Mouse (Mus musculus): Measurements from ENCODE around the gene Tbc1d25. TPM values are rescaled to one million over a fixed set of nuclear protein-coding genes. Genes with fewer than 3 reads are reported as not detected.

Tbc1d25 gene
- 1 to 10 TPM; 4.1 to 4.2 TPM for total RNA-seq (2021)
- long read RNA-seq, experiment 1, transcript Tbc1d25-201 (6 exons, 2,648 nt), result major isoform, 9 of 9 reads
- long read RNA-seq, experiment 1, partial matches to known transcripts, result 0 of 9 reads
- long read RNA-seq, experiment 1, other reads (novel, unspliced or antisense), result 0 of 9 reads
- long read RNA-seq, experiment 2, transcript Tbc1d25-201 (6 exons, 2,648 nt), result major isoform, 5 of 7 reads
- long read RNA-seq, experiment 2, partial matches to known transcripts, result 0 of 7 reads
- long read RNA-seq, experiment 2, other reads (novel, unspliced or antisense), result 1 of 7 reads

DNA sequence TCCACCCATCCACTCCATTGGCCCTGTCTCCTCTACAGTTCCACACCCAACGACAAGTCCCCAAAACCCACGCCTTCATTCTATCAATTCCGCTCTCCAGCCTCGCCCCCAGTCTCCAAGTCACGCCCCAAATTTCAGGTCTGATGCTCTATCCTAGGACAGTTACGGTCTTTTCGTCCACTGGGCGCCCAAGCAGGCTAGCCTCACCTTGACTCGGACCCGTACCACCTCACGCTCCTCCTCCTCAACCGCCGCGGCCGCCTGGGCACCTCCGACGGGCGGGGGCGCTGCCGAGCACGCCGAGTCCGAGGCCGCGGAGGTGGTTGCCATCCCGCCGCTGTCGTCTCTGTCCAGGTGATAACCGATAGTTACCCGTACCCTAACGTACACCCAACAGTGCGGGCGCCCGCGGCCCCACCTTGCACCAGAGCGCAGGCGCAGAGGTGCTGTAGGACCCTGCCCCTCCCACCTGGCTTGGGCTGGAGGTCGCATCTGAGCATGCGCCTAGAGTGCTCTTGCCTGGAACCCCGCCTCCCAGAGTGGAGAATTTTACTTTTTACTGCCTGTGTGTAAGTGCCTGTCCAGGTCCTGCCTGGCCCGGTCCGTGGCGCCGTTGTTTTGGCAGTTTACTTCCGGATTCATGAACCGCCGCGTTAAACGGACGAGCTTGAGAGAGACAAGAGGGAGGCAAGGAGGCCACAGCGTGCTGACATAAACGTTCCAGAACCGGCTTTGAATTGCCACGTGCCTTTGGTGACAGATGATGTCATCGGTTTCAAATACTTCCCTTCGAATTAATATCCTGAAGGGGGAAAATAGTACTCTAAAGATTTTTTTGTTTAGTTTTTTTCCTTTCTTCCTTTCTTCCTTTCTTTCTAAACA is at the start of gene Tbc1d25:
TSS of gene Tbc1d25 (minus strand) at position 678 of the 882 bp plus-strand sequence.
- intact Hi-C loops (cut with DNase I), result no loop called here
- peak; percentile 81 to 85 for DNase-seq

DNA sequence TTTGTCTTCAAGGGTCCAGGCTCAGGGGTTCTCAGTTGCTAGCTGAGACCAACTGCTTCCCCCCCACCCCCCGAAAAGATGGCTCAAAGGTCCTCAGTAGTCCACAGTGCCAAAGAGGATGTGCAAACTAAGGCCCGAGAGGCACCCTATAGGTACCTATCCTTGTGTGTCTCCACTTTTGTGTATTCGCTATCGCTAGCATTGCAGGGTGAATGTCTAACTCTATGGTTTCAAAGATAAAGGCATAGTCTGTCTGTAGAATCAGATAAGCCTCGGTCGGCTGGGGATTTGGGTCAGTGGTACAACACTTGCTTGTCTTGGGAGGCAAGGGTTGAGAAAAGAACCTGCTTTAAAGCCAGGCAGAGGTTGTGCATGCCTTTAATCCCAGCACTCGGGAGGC is 47.5 kb upstream of the Tbc1d25 start:
- intact Hi-C loops (cut with DNase I), result no loop called here
- DNase-seq, result no peak

DNA sequence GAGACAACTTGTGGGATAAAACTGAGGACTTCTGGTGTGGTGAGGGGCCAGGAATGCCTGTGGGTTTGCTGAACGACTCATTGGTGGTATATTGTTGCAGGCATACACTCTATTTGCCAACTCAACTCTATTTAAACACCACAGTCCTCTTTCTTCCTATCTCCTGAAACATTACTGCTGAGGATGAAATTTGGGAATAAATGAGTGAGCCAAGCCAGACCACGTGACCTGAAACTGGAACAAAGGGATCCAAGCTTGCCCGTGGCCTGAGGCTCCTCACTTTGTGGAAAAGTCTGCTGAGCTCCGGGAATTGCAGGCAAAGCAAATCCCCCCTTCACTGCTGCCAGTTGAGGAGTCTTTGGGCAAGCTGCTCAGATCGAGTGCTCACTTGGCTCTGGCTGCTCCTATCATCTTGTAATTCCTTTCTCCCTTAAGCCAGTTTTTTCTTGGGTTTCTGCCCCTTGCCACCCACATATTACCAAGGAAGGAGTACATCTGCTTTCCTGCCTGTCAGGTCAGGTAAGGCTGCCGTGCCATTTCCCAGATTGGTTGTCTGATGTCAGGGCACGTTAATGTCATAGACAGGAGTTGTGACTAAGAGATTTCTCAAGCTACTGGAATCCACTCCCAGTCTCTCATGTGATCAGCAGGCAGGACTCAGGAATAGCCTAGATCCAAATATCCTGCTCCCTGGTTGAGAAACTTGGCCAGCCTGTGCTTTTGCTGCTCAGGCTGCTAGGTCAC is 46.9 kb upstream of the Tbc1d25 start:
- intact Hi-C loops (cut with DNase I), result no loop called here
- no peak for DNase-seq

- DNase-seq, result no peak
- intact Hi-C loops (cut with DNase I), result no loop called here
Measured at GRCm38 (mm10) chrX:8222296-8222677, 46.3 kb upstream of the Tbc1d25 start.

DNA sequence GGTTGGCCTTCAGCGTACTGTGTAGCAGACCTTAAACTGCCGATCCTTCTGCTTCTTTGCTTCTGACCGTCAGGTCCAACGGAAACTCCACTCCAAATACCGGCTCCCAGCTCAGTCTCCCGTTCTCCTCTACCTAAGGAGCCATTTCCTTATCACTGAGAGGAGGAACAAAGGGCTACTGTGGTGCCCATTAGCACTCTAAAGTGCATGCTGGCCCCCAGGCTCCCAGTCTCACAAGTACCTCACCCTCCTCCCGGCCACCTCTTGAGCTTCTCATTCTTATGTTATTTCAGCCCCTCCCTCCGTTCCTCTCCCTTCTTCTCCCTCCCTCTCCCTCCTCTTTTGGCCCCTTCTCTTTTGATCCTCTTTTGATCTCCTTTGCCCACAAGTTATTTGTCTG is 43.7 kb upstream of the Tbc1d25 start:
- no peak for DNase-seq
- intact Hi-C loops (cut with DNase I), result no loop called here

- no peak for DNase-seq
- intact Hi-C loops (cut with DNase I), result no loop called here
Measured at GRCm38 (mm10) chrX:8218114-8218513, 42.1 kb upstream of the Tbc1d25 start.

GRCm38 (mm10) chrX:8217383-8217782 is 41.4 kb upstream of the Tbc1d25 start:
- DNase-seq, result no peak
- intact Hi-C loops (cut with DNase I), result no loop called here

DNA sequence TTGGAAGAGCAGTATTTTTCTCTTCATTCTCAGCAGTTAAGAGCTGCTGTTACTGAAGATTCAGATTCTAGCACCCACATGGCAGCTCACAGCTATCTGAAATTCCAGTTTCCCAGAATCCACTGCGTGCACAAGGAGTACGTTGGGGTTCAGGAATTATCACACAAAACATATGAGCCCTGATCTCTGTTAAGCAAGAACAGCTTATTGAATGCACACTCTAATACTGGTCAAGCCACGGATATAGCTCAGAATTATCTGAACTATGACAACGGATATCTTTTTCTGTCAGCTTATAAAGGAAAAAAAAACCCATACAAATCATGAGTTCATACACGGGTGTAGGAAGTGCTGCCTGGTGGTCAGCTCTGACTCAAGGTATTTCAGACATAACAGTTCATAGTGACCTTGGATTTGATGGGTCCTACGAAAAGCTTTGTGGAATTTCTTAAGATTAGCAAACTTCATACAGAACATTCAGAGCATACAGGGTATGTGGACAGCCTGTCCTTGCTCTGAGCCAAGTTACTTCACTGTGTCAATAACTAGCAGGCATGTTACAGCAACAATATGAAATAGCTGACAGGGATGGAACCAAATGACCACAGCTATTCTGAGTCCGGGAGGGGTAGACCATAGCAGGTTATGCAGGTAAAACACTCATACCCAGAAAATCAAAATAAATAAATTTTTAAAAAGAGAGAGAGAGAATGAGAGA is 35.7 kb upstream of the Tbc1d25 start:
- intact Hi-C loops (cut with DNase I), result no loop called here
- DNase-seq, result no peak

DNA sequence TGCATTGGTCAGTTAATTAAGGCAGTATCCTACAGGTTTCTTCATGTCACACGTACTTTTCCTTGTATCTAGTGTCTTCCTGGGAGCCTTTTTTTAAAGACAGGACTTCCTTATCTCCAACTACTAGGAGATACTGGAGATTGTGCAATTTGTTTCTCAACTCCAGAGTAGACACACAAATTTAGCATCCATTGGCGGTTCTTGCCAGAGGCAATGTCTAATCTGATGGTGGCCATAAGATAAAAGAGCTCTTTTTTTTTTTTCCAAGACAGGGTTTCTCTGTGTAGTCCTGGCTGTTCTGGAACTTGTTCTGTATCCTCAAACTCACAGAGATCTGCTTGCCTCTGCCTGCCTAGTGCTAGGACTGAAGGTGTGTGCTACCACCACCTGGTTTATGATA is 33.7 kb upstream of the Tbc1d25 start:
- intact Hi-C loops (cut with DNase I), result no loop called here
- DNase-seq, result no peak

- DNase-seq, result no peak
- intact Hi-C loops (cut with DNase I), result no loop called here
Measured at GRCm38 (mm10) chrX:8207224-8207623, 31.2 kb upstream of the Tbc1d25 start.

- no peak for DNase-seq
- intact Hi-C loops (cut with DNase I), result no loop called here
Measured at GRCm38 (mm10) chrX:8206694-8207197, 30.8 kb upstream of the Tbc1d25 start.

DNA sequence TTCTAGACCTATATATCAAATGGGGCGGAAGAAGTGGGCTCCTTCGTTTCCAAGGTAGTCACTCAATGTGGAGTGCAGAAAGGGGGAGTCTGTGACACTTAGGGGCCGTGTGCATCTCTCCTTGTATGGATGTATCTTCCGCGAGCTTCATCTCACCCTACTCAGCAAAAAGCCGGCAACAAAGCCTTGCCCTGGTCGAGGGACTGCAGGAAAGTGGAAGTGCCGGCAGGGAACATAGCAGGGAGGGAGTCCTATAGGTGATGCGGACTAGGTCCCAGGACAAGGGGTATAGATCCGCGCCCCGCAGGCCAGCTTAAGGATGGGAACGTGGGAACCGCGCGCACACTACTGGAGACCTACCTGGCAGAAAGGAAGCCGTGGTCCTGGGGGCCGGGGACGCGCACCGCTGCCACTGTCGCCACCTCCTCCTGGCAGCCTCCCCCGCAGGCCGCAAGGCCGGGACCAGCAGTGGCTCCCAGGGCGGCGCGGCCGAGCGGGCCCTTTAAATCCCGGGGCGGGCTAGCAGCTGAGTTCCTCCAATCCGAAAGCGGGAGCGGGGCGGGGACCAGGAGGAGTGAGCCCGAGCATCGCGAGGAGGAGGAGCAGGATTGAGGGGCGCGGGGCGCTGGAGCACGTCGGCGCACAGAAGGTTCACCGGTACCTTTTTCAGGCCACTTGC is 30.2 kb upstream of the Tbc1d25 start, which contains the start of gene Porcn:
TSS of gene Porcn (minus strand) at position 511 of the 679 bp plus-strand sequence.
- DNase-seq, result peak; percentile 81 to 82
- intact Hi-C loops (cut with DNase I), result no loop called here

- no peak for DNase-seq
- intact Hi-C loops (cut with DNase I), result no loop called here
Measured at GRCm38 (mm10) chrX:8205551-8205950, 29.6 kb upstream of the Tbc1d25 start.

DNA sequence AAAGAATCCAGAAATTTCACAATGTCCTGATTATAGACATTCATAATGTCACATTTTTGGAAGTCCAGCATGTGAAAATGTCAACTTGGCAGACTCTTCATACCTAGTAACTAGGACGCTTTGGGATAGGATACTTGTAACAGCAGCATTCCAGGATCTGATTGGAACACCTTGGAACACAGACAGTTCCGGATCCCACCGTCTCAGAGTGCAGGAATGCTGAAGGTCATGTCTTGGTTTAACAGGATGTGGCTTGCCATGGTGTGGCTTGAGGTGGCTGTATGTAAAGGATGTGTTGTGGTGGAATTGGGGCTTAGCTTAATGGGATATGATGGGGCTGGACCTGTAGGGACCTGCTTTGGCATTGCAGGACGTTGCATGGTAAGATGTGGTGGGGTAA is 29.1 kb upstream of the Tbc1d25 start:
- intact Hi-C loops (cut with DNase I), result no loop called here
- no peak for DNase-seq

DNA sequence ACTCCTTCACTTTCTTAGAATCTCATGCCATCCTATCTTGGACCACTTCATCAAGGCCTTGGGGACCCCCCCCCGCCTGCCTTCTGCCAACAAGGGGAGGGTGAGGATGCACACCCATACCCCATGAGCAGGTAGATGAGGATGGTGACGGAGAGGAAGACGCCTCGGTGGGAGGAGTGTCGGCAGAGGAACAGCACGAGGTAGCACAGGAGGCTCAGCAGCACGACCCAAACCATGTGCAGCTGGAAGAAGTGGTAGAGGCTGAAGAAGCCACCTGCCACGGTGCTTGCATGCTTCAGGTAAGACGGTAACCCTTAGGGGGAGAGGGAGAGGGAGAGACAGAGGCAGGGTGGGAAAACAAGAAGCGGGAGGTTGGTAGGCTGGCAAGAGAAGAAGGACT is 28.1 kb upstream of the Tbc1d25 start:
- DNase-seq, result no peak
- intact Hi-C loops (cut with DNase I), result no loop called here

DNA sequence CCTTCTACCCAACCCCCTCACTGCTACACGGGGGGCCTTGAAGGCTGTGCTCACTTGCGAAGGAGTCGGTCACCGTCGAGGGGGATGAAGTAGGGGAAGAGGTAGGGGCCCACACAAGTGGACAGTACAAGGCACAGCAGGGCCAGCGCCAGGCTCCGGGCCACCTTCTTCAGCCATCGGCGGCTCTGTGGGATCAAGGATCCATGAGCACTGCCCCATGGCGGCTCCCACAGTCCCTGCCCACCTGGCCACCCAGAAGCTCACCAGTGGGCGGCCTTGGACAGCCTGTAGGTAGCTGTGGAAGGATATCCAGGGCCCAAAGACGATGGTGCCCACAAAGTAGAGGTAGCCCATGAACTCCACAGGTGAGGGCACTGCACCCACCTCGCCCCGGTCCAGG is 27.1 kb upstream of the Tbc1d25 start:
- intact Hi-C loops (cut with DNase I), result no loop called here
- DNase-seq, result no peak

DNA sequence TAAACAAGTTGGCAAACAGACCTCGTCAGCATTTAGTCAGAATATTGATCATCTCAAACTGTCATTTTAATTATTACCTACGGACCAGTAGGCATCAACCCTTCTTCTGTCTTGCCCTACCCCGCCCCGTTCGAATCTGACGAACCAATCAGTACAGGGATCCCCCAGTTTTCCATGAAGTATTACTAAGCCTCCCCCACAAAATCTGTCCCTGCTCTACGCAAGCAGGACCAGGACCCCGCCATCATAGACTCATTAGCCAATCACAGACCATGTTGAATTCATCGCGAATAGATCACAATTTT is 17.4 kb upstream of the Tbc1d25 start, which contains the start of gene Ebp:
TSS of gene Ebp (minus strand) at position 94 of the 305 bp plus-strand sequence.
- intact Hi-C loops (cut with DNase I), result loop anchor here (5.0 kb wide), 1 partner anchor 59 kb away; the partner anchor contains the start of gene Ftsj1
- no peak for DNase-seq

DNA sequence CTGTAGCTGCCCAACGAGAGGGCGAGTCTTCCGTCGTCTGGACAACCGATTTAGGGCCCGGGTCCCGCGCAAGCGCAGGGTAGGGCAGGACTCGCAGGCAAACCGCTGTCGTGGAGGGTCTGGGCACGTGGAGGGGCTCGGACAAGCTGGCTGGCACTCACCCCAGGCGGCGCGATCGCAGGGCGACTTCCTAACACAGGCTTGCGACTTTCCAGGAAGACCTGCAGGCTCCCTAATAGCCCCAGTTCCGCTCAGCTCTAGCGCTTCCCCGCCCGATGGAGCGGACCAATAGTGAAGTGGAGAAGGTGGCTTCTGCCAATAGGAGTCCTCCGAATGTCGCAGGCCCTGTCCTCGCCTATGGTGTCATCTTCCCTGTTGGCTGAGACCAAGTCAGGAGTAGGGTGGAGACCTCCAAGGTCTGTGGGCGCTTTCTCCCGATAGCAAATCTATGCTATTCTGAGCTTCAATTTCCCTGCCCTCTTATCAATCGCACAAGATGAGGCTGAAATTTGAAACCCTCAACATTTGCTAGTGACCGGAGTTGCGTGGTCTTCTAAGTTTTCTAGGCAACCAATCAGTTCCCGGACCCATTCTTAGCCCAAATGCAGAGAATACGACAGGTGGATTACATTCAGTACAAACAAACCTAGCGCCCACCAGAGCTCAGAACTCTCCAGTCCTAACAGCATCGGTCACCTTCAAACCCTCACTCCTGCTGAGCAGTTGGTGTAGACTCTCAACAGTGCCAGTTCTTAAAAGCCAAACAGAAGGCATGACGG is 16.8 kb upstream of the Tbc1d25 start:
- intact Hi-C loops (cut with DNase I), result loop anchor here (5.0 kb wide), 1 partner anchor 59 kb away; the partner anchor contains the start of gene Ftsj1
- DNase-seq, result peak; percentile 71 to 77
